Mouse (Mus musculus) gastrocnemius, postnatal 14 days (tissue): ENCODE data around the gene Fam160b1. TPM values are rescaled to one million over a fixed set of nuclear protein-coding genes. Genes with fewer than 3 reads are reported as not detected.

Experiments used
- DNase-seq: peaks from one replicate; pipeline ENCODE4 v3.0.0; 2021; ENCODE audit warnings: mixed read lengths
- intact Hi-C: fragments of 180-260 bp; cut with DNase I; formaldehyde crosslinking; loops from one replicate; pipeline ENCODE4 v1.15.1; 2025; ENCODE audit warnings: low total_unique reads
- total RNA-seq, 2 experiments: library from RNA; stranded (reverse); gene quantifications; 2 replicates each; pipeline ENCODE4 v1.2.3; 2021

The Fam160b1 gene
- total RNA-seq, 2 experiments from 2014 or later: 8.1 to 8.6 TPM

DNA sequence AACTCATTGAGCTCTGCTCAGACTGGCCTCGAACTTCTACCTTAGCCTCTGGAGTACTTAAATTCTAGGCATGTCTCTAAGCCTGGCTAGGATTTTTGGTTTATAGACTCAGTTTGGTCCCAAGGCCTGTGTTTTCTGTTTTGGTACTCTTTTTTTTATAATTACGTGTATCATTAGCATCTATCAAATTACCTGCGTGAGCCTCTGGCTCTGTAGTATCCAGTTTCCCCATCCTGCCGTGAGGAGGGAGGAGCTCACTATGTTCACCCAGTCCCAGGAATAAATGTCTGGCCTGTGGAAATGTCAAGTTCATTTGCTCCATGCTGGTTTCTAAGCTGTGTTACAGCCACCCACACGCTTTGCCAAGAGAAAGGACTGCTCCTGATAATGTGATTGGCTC lies 2.1 kb downstream of the Fam160b1 start:
- no peak for DNase-seq

DNA sequence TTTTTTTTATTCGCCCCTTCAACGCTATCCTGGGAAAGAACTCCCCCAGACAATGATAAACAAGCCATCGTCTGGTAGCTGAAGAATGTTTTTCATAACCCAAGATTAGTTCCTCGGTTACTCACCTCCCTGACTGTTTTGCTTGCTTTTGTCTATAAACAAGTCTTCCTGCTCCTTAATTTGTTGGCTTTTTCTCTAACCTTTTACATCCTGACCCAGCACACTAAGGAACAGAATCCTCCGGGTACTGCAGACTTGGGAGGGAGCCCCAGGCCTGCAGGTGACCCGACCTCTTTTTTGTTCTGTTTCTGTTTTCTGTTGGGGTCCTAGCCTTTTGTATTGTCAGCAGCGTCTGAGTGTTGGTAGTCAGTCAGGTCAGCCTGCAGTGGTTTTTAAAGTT lies 2.6 kb downstream of the Fam160b1 start:
- intact Hi-C loops: no loop called here
- DNase-seq: no peak

More for the DNA sequence above, 2.1 kb downstream of the Fam160b1 start:
- intact Hi-C loops: no loop called here

GRCm38 (mm10) chr19:57363538-57363937 lies 3.1 kb downstream of the Fam160b1 start:
- no peak for DNase-seq
- intact Hi-C loops: no loop called here

- DNase-seq: peak; percentile 59
- intact Hi-C loops: no loop called here
These were observed 4.6 kb downstream of the Fam160b1 start for GRCm38 (mm10) chr19:57364942-57365673.

DNA sequence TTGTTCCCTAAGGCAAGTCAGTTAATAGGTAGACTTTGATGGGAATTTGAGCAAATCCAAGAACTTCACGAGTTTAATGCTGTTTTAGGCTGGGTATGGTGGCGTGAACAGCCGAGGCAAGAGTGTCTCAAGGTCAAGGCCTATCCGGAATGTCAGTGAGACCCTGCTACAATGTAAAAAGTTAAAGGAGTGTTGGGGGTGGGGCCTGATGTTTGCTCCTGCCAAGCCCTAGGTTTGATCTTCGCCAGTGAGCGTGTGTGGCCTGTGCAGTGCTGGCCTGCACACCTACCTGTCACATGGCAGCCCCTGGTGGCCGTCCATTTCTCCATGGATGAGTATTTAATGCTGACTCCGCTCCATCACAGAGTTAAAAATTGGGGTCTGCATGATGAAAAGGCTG lies 5.5 kb downstream of the Fam160b1 start:
- intact Hi-C loops: no loop called here
- no peak for DNase-seq

GRCm38 (mm10) chr19:57366626-57367025 lies 6.1 kb downstream of the Fam160b1 start:
- intact Hi-C loops: no loop called here
- no peak for DNase-seq

GRCm38 (mm10) chr19:57367201-57367600 lies 6.7 kb downstream of the Fam160b1 start:
- intact Hi-C loops: no loop called here
- DNase-seq: no peak

- intact Hi-C loops: no loop called here
- no peak for DNase-seq
These were observed 7.4 kb downstream of the Fam160b1 start for GRCm38 (mm10) chr19:57367849-57368387.

DNA sequence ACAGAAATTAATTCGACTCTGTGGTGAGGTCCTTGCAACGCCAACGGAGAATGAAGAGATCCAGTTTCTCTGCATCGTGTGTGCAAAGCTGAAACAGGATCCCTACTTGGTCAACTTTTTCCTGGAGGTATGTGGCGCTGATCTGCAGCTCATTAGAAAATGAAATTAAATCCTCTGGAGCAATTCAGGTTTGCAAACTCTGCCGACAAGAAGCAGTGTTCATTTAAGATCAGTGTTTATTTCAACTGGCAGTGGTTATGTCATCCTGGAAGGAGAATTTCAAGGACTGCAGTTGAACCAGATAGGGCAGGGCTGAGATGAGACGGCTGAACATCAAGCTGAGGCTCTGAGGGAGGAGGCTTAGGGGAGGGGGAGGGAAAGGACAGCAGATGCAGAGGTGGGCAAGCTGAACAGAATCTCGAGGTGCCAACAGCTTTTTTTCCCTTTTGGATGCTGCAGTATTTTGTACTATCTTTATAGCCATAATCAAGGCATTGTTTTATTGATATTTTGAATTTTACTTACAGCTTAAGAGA lies 12.9 kb downstream of the Fam160b1 start:
- intact Hi-C loops: no loop called here
- DNase-seq: no peak

- DNase-seq: no peak
- intact Hi-C loops: no loop called here
These were observed 14.7 kb downstream of the Fam160b1 start for GRCm38 (mm10) chr19:57375161-57375560.

DNA sequence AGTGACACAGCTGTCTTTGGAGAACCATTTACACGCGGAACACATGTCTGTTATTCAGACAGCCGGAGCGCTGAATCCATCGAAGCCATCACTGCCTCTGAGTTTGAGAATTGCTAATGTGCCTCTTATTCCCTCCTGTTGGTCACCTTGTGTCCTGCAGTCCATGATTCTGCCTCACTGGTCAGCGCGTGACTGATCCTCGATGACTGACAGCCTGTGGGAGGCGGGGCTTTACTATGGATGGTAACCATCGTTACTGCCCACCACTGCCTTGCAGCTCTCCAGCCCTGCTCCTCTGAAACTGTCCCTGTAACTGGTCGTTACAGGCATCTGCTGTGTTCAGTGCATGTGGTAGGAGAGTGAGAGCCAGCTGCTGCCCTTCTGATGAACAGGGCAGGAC lies 15.3 kb downstream of the Fam160b1 start:
- intact Hi-C loops: no loop called here

DNA sequence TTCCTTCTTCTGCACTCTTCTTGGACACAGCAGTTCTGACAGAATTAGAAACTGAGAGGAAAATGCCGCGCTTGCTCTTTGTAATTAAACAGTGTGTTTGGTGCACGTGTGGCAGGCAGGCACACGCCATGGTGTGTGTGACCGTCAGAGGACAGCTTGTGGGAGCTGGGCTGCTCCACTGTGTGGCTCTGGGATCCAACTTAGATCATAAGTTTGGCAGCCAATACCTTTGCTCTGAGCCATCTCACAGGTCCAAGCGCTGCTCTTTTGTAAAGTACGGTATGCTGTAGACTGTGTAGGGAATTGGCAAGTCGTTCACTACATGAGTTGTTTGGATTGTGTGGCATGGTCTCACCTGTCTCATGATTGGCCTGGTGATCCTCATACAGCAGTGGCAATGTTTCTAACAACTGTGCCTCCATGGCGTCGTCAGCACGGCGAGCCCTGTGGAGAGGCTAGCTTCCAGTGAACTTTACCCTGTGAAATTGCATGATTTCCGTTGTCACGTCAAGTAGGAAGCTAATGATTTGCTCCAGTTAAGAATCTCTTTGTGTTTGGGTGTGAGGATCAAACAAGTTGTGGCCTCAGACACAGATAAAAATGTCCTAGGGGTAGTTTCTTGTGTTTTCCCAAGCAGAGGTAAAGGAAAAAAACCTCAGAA lies 16.7 kb downstream of the Fam160b1 start:
- DNase-seq: no peak
- intact Hi-C loops: no loop called here

More for the DNA sequence above, 15.3 kb downstream of the Fam160b1 start:
- DNase-seq: no peak

GRCm38 (mm10) chr19:57386176-57386693 lies 25.8 kb downstream of the Fam160b1 start:
- intact Hi-C loops: no loop called here
- no peak for DNase-seq

DNA sequence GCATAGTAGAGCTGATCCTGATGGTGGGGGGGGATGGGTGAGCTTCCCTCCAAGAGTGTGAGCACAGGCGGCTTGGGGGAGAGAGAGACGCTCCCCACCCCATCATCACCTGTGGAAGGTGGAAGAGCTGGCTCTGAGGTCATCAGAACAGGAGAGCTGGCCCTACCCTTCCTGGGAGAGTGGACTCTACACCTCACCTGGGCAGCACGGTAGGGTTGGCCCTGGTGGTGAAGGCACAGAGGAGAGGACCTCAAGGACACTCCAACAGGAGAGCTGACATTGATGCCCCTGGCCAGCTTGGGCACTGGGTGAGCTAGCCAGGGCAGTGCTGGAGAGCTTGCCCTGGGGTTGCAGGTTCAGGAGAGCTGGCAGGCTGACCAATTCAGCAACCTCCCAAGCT lies 31.1 kb downstream of the Fam160b1 start:
- DNase-seq: no peak
- intact Hi-C loops: no loop called here

- DNase-seq: no peak
- intact Hi-C loops: no loop called here
These were observed 33.0 kb downstream of the Fam160b1 start for GRCm38 (mm10) chr19:57393357-57393957.

GRCm38 (mm10) chr19:57396609-57397008 lies 36.1 kb downstream of the Fam160b1 start:
- no peak for DNase-seq
- intact Hi-C loops: no loop called here

- intact Hi-C loops: loop anchor here (5.0 kb wide), 2 partner anchors 50 to 240 kb away; partner anchors contain the start of gene Trub1
- no peak for DNase-seq
These were observed 41.9 kb downstream of the Fam160b1 start for GRCm38 (mm10) chr19:57402364-57402763.

DNA sequence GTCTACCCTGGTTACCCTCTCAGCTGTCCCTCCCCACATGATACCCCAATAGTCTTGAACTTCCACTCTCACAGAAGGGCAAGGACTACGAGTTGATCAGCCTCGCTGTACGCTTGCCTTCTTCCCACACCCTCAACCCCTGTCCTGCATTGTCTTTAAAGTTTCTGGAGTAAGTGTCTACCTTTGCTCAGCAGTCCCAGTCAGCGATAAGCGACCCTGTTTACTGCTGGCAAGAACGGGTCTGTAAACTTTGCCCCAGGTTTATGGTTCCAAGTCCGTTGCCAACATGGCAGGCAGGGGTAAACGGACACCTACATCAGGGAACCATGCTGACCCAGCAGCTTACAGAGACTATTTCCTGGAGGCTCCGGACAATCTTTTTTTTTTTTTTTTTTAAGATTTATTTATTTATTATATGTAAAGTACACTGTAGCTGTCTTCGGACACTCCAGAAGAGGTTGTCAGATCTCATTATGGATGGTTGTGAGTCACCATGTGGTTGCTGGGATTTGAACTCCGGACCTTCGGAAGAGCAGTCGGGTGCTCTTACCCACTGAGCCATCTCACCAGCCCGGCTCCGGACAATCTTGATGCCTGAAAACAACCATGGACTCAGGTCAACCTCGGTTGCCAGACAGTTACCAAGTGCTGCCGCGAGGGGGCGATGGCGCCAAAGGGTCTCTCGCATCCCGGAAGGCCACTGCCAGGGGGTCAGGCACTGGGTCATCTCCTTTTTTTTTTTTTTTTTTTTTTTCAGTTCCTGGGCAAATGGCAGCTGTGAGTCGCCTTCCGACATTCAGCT lies 43.4 kb downstream of the Fam160b1 start:
- peak; percentile 85 for DNase-seq
- intact Hi-C loops: loop anchor here (5.0 kb wide), 2 partner anchors 48 to 238 kb away; partner anchors contain the start of gene Trub1

- no peak for DNase-seq
- intact Hi-C loops: loop anchor here (5.0 kb wide), 2 partner anchors 48 to 238 kb away; partner anchors contain the start of gene Trub1
These were observed 44.0 kb downstream of the Fam160b1 start for GRCm38 (mm10) chr19:57404502-57404848.
